Mouse (Mus musculus) hematopoietic stem cell, adult 5-6 weeks (primary cell): Measurements from ENCODE around the gene Smu1. TPM values are rescaled to one million over a fixed set of nuclear protein-coding genes. Genes with fewer than 3 reads are reported as not detected.

ENCODE experiments used
- ATAC-seq, 2 experiments: fragments of 125-278 bp in 1 of 2; replicated peaks in 1 of 2; 2 replicates each; pipeline ENCODE4 v1.8.0; 2016 to 2017; ENCODE audit warnings: inconsistent platforms in 2 of 2, mild to moderate bottlenecking in 2 of 2, moderate number of reproducible peaks in 2 of 2, low read depth in 1 of 2, moderate TSS enrichment in 1 of 2; ENCODE audit not compliant: low FRiP score in 2 of 2, poor library complexity in 2 of 2, severe bottlenecking in 2 of 2, insufficient read depth in 1 of 2, low TSS enrichment in 1 of 2
- total RNA-seq: library from RNA; stranded (forward); fragments of 172-1452, 232-1000 nt; gene quantifications from 2 replicates; pipeline ENCODE4 v1.2.3, GENCODE M21; 2017

The Smu1 gene
- total RNA-seq, 1 experiment from 2014 or later: 144 TPM

GRCm38 (mm10) chr4:40700216-40700615 lies 57.5 kb downstream of the Smu1 start:
- ATAC-seq: no peak

- no peak for ATAC-seq
Measured at GRCm38 (mm10) chr4:40697059-40697458, 60.7 kb downstream of the Smu1 start.

- no peak for ATAC-seq
Measured at GRCm38 (mm10) chr4:40691100-40691499, 66.6 kb downstream of the Smu1 start.

Other genes starting within 250 kb of the Smu1 start
- 11.6 and 12.6 TPM in 2 replicates for gene Aptx, start 54.7 kb downstream of the Smu1 start, total RNA-seq
- 405 and 607 TPM in 2 replicates for gene Dnaja1, start 35.8 kb downstream of the Smu1 start, total RNA-seq
- 28.5 and 36.1 TPM in 2 replicates for gene B4galt1, start 96.1 kb upstream of the Smu1 start, total RNA-seq
- gene Spink4, start 162.1 kb upstream of the Smu1 start, total RNA-seq: not detected in 2 replicates
- 272 and 383 TPM in 2 replicates for gene Bag1, start 190.4 kb upstream of the Smu1 start, total RNA-seq
- 92.7 and 116 TPM in 2 replicates for gene Chmp5, start 190.5 kb upstream of the Smu1 start, total RNA-seq
- gene Nfx1, start 213.0 kb upstream of the Smu1 start, total RNA-seq: 72.2 and 82.7 TPM in 2 replicates